Mouse (Mus musculus) fibroblast of lung, adult 2 months (primary cell): ENCODE data around the gene Ppp1r27.
A peak's percentile ranks its signal among the peaks of the same experiment; 100 is the strongest.
"Not testable (repeated sequence)": the region's sequence is repeated elsewhere in the genome, so short reads cannot be mapped to it uniquely, and the experiment has no call there.

ENCODE experiments used
- DNase-seq: peaks from one replicate; pipeline ENCODE4 v3.0.0-alpha.2; 2011; ENCODE audit warnings: low read depth

The Ppp1r27 gene

GRCm38 (mm10) chr11:120575940-120576339 is 25.0 kb upstream of the Ppp1r27 start:
- DNase-seq: no peak

- DNase-seq: no peak
These were observed 24.1 kb upstream of the Ppp1r27 start for GRCm38 (mm10) chr11:120575046-120575445.

- no peak for DNase-seq
These were observed 23.3 kb upstream of the Ppp1r27 start for GRCm38 (mm10) chr11:120574278-120574600.

GRCm38 (mm10) chr11:120573585-120574277 is 22.8 kb upstream of the Ppp1r27 start:
- no peak for DNase-seq

GRCm38 (mm10) chr11:120572752-120573584 is 22.0 kb upstream of the Ppp1r27 start, which contains the start of gene P4hb:
Gene P4hb, minus strand, starts transcription at chr11:120573253.
- DNase-seq: peak; percentile 100

- no peak for DNase-seq
These were observed 21.5 kb upstream of the Ppp1r27 start for GRCm38 (mm10) chr11:120572417-120572751.

GRCm38 (mm10) chr11:120571754-120572416 is 21.0 kb upstream of the Ppp1r27 start:
- no peak for DNase-seq

GRCm38 (mm10) chr11:120571122-120571521 is 20.2 kb upstream of the Ppp1r27 start:
- DNase-seq: no peak

- DNase-seq: no peak
These were observed 17.4 kb upstream of the Ppp1r27 start for GRCm38 (mm10) chr11:120568324-120568723.

GRCm38 (mm10) chr11:120565114-120565513 is 14.2 kb upstream of the Ppp1r27 start:
- DNase-seq: no peak

GRCm38 (mm10) chr11:120562949-120563348 is 12.0 kb upstream of the Ppp1r27 start:
- no peak for DNase-seq

GRCm38 (mm10) chr11:120560952-120561728 is 10.2 kb upstream of the Ppp1r27 start:
- no peak for DNase-seq

- DNase-seq: not testable (repeated sequence)
These were observed 7.9 kb upstream of the Ppp1r27 start for GRCm38 (mm10) chr11:120558843-120559242.

- DNase-seq: no peak
These were observed 4.3 kb upstream of the Ppp1r27 start for GRCm38 (mm10) chr11:120555260-120555659.

- peak; percentile 66 for DNase-seq
These were observed 3.9 kb upstream of the Ppp1r27 start for GRCm38 (mm10) chr11:120554834-120555233.

GRCm38 (mm10) chr11:120552736-120553135 is 1.8 kb upstream of the Ppp1r27 start:
- no peak for DNase-seq

GRCm38 (mm10) chr11:120549986-120550809 is 734 bp downstream of the Ppp1r27 start:
- no peak for DNase-seq

- peak; percentile 60 for DNase-seq
These were observed 1.6 kb downstream of the Ppp1r27 start, which contains the start of gene Mcrip1 for GRCm38 (mm10) chr11:120549168-120549945. Gene Mcrip1, minus strand, starts transcription at chr11:120549727.

- no peak for DNase-seq
These were observed 2.2 kb downstream of the Ppp1r27 start for GRCm38 (mm10) chr11:120548786-120549167.

- DNase-seq: no peak
These were observed 2.7 kb downstream of the Ppp1r27 start for GRCm38 (mm10) chr11:120548214-120548613.
